Mouse (Mus musculus) MEL (cell line): ENCODE data around the gene Adamtsl3. TPM values are rescaled to one million over a fixed set of nuclear protein-coding genes. Genes with fewer than 3 reads are reported as not detected.

Experiments used
- DNase-seq: peaks from one replicate; pipeline ENCODE4 v3.0.0; 2011; ENCODE audit warnings: low read depth, low spot score
- H3K27ac ChIP-seq: 2 replicates; pipeline ENCODE4 v1.5.1; 2012; ENCODE audit warnings: low read depth, mild to moderate bottlenecking, control low read depth, low read length, moderate library complexity; ENCODE audit not compliant: control insufficient read depth
- H3K27me3 ChIP-seq, 2 experiments: fragments of 150-350 bp in 1 of 2; sonication (generic) in 1 of 2; 2 replicates each; pipeline ENCODE4 v1.6.1; 2012; ENCODE audit warnings: low read length in 2 of 2, mild to moderate bottlenecking in 2 of 2, improper control_type of control experiment in 1 of 2, moderate library complexity in 1 of 2; ENCODE audit not compliant: insufficient read depth in 2 of 2, control insufficient read depth in 1 of 2
- H3K36me3 ChIP-seq, 2 experiments: 2 replicates each; pipeline ENCODE4 v1.6.1; 2012 to 2014; ENCODE audit warnings: low read length in 2 of 2, improper control_type of control experiment in 1 of 2, inconsistent platforms in 1 of 2, mild to moderate bottlenecking in 1 of 2; ENCODE audit not compliant: insufficient read depth in 2 of 2, control insufficient read depth in 1 of 2
- H3K4me1 ChIP-seq, 2 experiments: fragments of 150-350 bp in 1 of 2; sonication (generic) in 1 of 2; 2 replicates each; pipeline ENCODE4 v1.6.1; 2012; ENCODE audit warnings: low read length in 2 of 2, improper control_type of control experiment in 1 of 2, mild to moderate bottlenecking in 1 of 2; ENCODE audit not compliant: insufficient read depth in 2 of 2, control insufficient read depth in 1 of 2
- H3K4me3 ChIP-seq, 2 experiments: fragments of 150-350 bp in 1 of 2; sonication (generic) in 1 of 2; 2 replicates each; pipeline ENCODE4 v1.5.1; 2012; ENCODE audit warnings: low read depth in 2 of 2, low read length in 2 of 2, mild to moderate bottlenecking in 2 of 2, moderate library complexity in 2 of 2, control low read depth in 1 of 2, improper control_type of control experiment in 1 of 2; ENCODE audit not compliant: control insufficient read depth in 1 of 2, insufficient read depth in 1 of 2
- H3K79me2 ChIP-seq: 2 replicates; pipeline ENCODE4 v1.6.1; 2012; ENCODE audit warnings: mild to moderate bottlenecking, low read length, moderate library complexity; ENCODE audit not compliant: control insufficient read depth, poor library complexity, insufficient read depth
- H3K9ac ChIP-seq: 2 replicates; pipeline ENCODE4 v1.6.1; 2012; ENCODE audit warnings: low read depth, mild to moderate bottlenecking, control low read depth, low read length, moderate library complexity; ENCODE audit not compliant: control insufficient read depth, poor library complexity, severe bottlenecking
- H3K9me3 ChIP-seq: fragments of 150-350 bp; sonication (generic); replicated peaks from 2 replicates; pipeline ENCODE4 v1.6.1; 2012; ENCODE audit warnings: mild to moderate bottlenecking, low read length, improper control_type of control experiment, moderate library complexity; ENCODE audit not compliant: insufficient read depth
- CHD2 ChIP-seq: IDR thresholded peaks from 2 replicates; pipeline ENCODE4 v1.6.1; 2011; ENCODE audit warnings: low read length, improper control_type of control experiment
- CTCF ChIP-seq, 3 experiments: IDR thresholded peaks in 2 of 3; conservative IDR thresholded peaks in 1 of 3; 2 replicates each; pipeline ENCODE4 v1.5.1; 2011 to 2012; ENCODE audit warnings: low read length in 3 of 3, low read depth in 2 of 3, mild to moderate bottlenecking in 2 of 3, improper control_type of control experiment in 1 of 3, inconsistent platforms in 1 of 3, mixed read lengths in 1 of 3, moderate library complexity in 1 of 3; ENCODE audit not compliant: control insufficient read depth in 1 of 3, insufficient read depth in 1 of 3, poor library complexity in 1 of 3, severe bottlenecking in 1 of 3
- ELF1 ChIP-seq: IDR thresholded peaks from 2 replicates; pipeline ENCODE4 v1.6.1; 2014; ENCODE audit warnings: low read depth, mild to moderate bottlenecking, inconsistent platforms, low read length, improper control_type of control experiment, moderate library complexity
- EP300 ChIP-seq, 2 experiments: IDR thresholded peaks; 2 replicates each; pipeline ENCODE4 v1.6.1; 2011; ENCODE audit warnings: improper control_type of control experiment in 2 of 2, low read length in 2 of 2, low read depth in 1 of 2, mild to moderate bottlenecking in 1 of 2
- ETS1 ChIP-seq: IDR thresholded peaks from 2 replicates; pipeline ENCODE4 v1.6.1; 2012; ENCODE audit warnings: low read depth, mild to moderate bottlenecking, inconsistent platforms, low read length, improper control_type of control experiment, moderate library complexity
- GATA1 ChIP-seq: IDR thresholded peaks from 2 replicates; pipeline ENCODE4 v1.6.1; 2011; ENCODE audit warnings: low read depth, low read length, improper control_type of control experiment
- MAX ChIP-seq: IDR thresholded peaks from 2 replicates; pipeline ENCODE4 v1.6.1; 2011; ENCODE audit warnings: low read length, improper control_type of control experiment
- MYB ChIP-seq: IDR thresholded peaks from 2 replicates; pipeline ENCODE4 v1.6.1; 2011; ENCODE audit warnings: mild to moderate bottlenecking, low read depth, low read length, improper control_type of control experiment
- NELFE ChIP-seq: IDR thresholded peaks from 2 replicates; pipeline ENCODE4 v1.6.1; 2011; ENCODE audit warnings: low read depth, low read length, improper control_type of control experiment
- NRF1 ChIP-seq: IDR thresholded peaks from 2 replicates; pipeline ENCODE4 v1.6.1; 2014; ENCODE audit warnings: low read depth, mild to moderate bottlenecking, inconsistent platforms, low read length, improper control_type of control experiment, moderate library complexity; ENCODE audit not compliant: poor library complexity, insufficient read depth, severe bottlenecking
- POLR2AphosphoS2 ChIP-seq: IDR thresholded peaks from 2 replicates; pipeline ENCODE4 v1.6.1; 2011; ENCODE audit warnings: low read length, improper control_type of control experiment
- POLR2AphosphoS5 ChIP-seq: IDR thresholded peaks from 2 replicates; pipeline ENCODE4 v1.6.1; 2012; ENCODE audit warnings: low read depth, borderline replicate concordance, mild to moderate bottlenecking, inconsistent platforms, low read length, moderate library complexity, mixed read lengths
- RAD21 ChIP-seq: IDR thresholded peaks from 2 replicates; pipeline ENCODE4 v1.6.1; 2011; ENCODE audit warnings: mild to moderate bottlenecking, low read depth, low read length, improper control_type of control experiment
- SIN3A ChIP-seq: IDR thresholded peaks from 2 replicates; pipeline ENCODE4 v1.6.1; 2012; ENCODE audit warnings: low read length, improper control_type of control experiment, inconsistent platforms
- SMC3 ChIP-seq: IDR thresholded peaks from 2 replicates; pipeline ENCODE4 v1.6.1; 2011; ENCODE audit warnings: low read depth, low read length, improper control_type of control experiment
- TAL1 ChIP-seq: IDR thresholded peaks from 2 replicates; pipeline ENCODE4 v1.6.1; 2012; ENCODE audit warnings: mild to moderate bottlenecking, inconsistent platforms, low read length, moderate library complexity, mixed read lengths
- TBP ChIP-seq: IDR thresholded peaks from 2 replicates; pipeline ENCODE4 v1.8.0; 2011; ENCODE audit warnings: low read depth, low read length, improper control_type of control experiment
- ZC3H11A ChIP-seq: IDR thresholded peaks from 2 replicates; pipeline ENCODE4 v1.6.1; 2012; ENCODE audit warnings: low read depth, mild to moderate bottlenecking, inconsistent platforms, low read length, improper control_type of control experiment
- ZNF384 ChIP-seq: IDR thresholded peaks from 2 replicates; pipeline ENCODE4 v1.6.1; 2012; ENCODE audit warnings: low read depth, mild to moderate bottlenecking, inconsistent platforms, low read length, improper control_type of control experiment
- polyA plus RNA-seq, 2 experiments: library from polyadenylated mRNA; stranded (reverse) in 1 of 2; unstranded in 1 of 2; fragments of >175 nt in 1 of 2; fragments of >200 nt in 1 of 2; gene quantifications; 2 replicates each; pipeline versions ENCODE4 v1.2.1 to v1.2.4; 2012; ENCODE audit warnings: low replicate concordance in 2 of 2, low read depth in 1 of 2; ENCODE audit not compliant: insufficient read length in 2 of 2, insufficient read depth in 1 of 2, missing spikeins in 1 of 2
- total RNA-seq: library from RNA; depleted of rRNA; stranded (reverse); fragments of 300-350 nt; gene quantifications from 2 replicates; pipeline ENCODE4 v1.2.3, GENCODE M21; 2012

The Adamtsl3 gene
- total and polyA plus RNA-seq, 3 experiments = not detected

DNA sequence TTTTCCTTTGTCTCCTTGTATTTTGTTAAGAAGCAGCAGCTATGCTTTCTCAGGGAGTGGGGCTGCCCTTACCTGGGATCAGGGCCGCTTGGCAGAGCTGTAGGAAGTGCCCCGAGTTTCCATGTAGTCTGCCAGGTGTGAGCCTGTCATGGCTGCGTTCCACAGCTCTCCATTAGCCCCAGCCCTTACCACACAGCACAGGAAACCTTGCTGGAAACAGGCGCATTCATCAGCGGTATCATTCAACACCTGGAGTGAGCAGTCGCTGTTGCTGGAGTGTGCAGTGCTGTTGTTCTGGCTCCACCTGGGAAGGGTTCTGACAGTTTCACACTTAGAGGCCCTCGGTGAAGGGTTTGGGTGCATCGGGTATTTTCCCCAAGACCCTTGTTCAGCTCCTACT is 62.1 kb downstream of the Adamtsl3 start:
- Histone ChIP-seq H3K36me3 (no peaks in the 10 kb centered on the region), H3K9ac (no peak overlapping the region), H3K27ac (no peak overlapping the region), H3K27me3 (no peaks in the 10 kb centered on the region), H3K9me3 (no peaks in the 10 kb centered on the region), H3K79me2 (no peaks in the 10 kb centered on the region), H3K4me1 (no peaks in the 10 kb centered on the region), H3K4me3 (no peak overlapping the region)
- DNase-seq = no peak
- TF ChIP-seq NELFE (no peak), ELF1 (no peak), ZNF384 (no peak)

DNA sequence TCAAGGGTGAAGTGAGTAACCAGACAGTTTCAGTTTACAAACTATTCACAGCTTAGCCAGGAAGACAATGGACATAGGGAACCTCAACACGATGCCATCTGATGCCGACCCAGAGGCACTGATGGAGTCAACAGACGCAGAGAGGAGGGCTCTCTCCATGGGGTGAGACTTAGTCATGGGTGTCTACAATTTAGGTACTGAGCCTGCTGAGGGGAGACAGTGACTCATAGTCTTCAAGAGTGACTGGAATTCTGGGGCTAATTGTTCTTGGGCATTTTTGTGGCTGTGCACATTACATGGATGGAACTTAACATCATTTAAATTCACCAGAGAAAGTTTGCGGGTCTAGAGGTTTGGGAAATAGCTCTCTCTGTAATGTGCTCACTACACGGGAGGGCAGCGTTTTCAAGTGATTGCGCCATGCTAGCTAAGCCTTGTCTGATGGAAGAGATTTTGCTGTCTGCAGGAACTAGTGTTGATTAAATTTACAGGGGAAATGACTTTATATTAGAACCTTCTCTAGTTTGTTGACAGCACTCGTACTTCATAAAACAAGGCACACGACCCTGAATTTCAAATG is 70.1 kb downstream of the Adamtsl3 start:
- DNase-seq = no peak
- no peak overlapping the region for H3K9ac ChIP-seq
- H3K36me3 ChIP-seq = no peaks in the 10 kb centered on the region
- H3K4me3 ChIP-seq = no peak overlapping the region
- H3K27me3 ChIP-seq = no peaks in the 10 kb centered on the region
- H3K27ac ChIP-seq = no peak overlapping the region
- H3K4me1 ChIP-seq = no peaks in the 10 kb centered on the region
- no peaks in the 10 kb centered on the region for H3K9me3 ChIP-seq
- no peak for TF ChIP-seq CHD2
- TF ChIP-seq ZC3H11A = no peak
- no peak for TF ChIP-seq TBP
- TF ChIP-seq POLR2AphosphoS5 = no peak
- TF ChIP-seq SIN3A = no peak
- no peak for TF ChIP-seq ZNF384
- H3K79me2 ChIP-seq = no peaks in the 10 kb centered on the region

DNA sequence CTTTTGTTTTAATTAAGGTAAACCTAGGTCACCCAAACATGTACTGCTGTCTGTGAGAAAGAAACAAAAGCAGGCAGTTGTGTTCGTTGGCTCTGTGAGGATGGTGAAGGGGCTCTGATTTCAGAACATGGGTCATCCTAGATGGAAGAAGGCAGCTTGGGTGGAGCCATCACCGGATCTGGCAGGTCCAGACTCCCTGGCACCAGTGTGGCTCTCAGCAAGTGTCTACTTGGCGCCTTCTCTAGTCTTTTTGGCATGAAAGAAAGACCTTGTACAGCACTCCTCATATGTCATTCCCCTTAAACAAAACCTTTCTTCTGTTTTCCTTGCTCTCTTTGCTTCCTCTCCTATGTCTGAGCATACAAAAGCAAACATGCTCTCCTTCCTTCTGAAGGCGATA is 75.5 kb downstream of the Adamtsl3 start:
- no peak overlapping the region for H3K9ac ChIP-seq
- H3K36me3 ChIP-seq = no peaks in the 10 kb centered on the region
- H3K9me3 ChIP-seq = no peaks in the 10 kb centered on the region
- TF ChIP-seq ETS1 (no peak), GATA1 (no peak), ZNF384 (no peak), CTCF (IDR thresholded peaks at IDR 0.05 in 2 of 3, conservative IDR thresholded peaks at IDR 0.05 in 1 of 3; ENCODE audit: control insufficient read depth in 1 of 3, insufficient read depth in 1 of 3, low read depth in 2 of 3, low read length in 3 of 3, poor library complexity in 1 of 3, severe bottlenecking in 1 of 3) (no peak), SMC3 (no peak), POLR2AphosphoS2 (no peak), MYB (no peak), TAL1 (no peak), EP300 (IDR thresholded peaks at IDR 0.05; ENCODE audit: low read depth in 1 of 2, low read length in 2 of 2) (no peak), NRF1 (no peak), RAD21 (no peak), MAX (no peak)
- H3K27ac ChIP-seq = no peak overlapping the region
- no peaks in the 10 kb centered on the region for H3K79me2 ChIP-seq
- DNase-seq = no peak
- H3K4me1 ChIP-seq = no peaks in the 10 kb centered on the region
- H3K27me3 ChIP-seq = no peaks in the 10 kb centered on the region
- H3K4me3 ChIP-seq = no peak overlapping the region
